ENCODE assay signal across 8 mouse cellular contexts in the genomic region with DNA sequence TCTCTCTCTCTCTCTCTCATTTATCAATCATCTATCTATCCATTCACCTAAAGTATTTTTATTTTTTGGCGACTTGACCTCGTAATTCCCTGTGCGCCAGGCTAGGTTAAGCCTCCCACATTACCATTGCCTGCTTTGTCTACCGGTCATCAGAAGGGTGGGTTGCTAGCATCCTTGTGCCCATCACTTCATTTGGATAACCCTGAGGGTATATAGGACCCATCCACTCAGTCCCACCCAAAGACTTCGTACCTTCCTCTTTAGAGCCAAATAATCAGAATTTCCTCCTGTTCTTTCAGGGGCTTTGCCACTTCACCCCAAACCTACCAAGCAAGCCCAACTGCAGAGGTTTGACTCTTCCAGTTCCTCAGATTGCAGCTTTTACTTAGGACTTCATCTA. TPM values are rescaled to one million over a fixed set of nuclear protein-coding genes. Genes with fewer than 3 reads are reported as not detected.
DNase-seq lines count a peak whose midpoint lies in the region; ATAC-seq and TF ChIP-seq lines count a peak whose summit lies in the region.

No protein-coding gene starts in this region.

- TF ChIP-seq CTCF in C2C12 (IDR thresholded peaks at IDR 0.05; ENCODE audit: control insufficient read depth, insufficient read depth, insufficient read length): no peak
- no peak for TF ChIP-seq CTCF in stomach, postnatal 0 days (IDR thresholded peaks at IDR 0.05; ENCODE audit: low read depth)

- peak overlapping the region; percentile 19 for H3ac ChIP-seq in C2C12 (ENCODE audit: control insufficient read depth, insufficient read length, low read depth)

- H3K4me2 ChIP-seq in limb, embryonic 15.5 days: peak overlapping the region; percentile 63
- H3K4me2 ChIP-seq in stomach, postnatal 0 days (replicated peaks; ENCODE audit: low read depth): peak overlapping the region; percentile 73

- TF ChIP-seq EP300 in stomach, postnatal 0 days (optimal IDR thresholded peaks at IDR 0.05): no peak

- peak; percentile 45 for DNase-seq in cerebellum, adult 9-10 months
- no peak for DNase-seq in forebrain, embryonic 10.5 days (ENCODE audit: extremely low spot score, low spot score)
- DNase-seq in stomach, postnatal 0 days (ENCODE audit: low spot score): no peak
- DNase-seq in kidney, adult 9 months: no peak
- no peak for DNase-seq in spleen, adult 12 weeks (ENCODE audit: low spot score)

- H3K79me2 ChIP-seq in C2C12 (ENCODE audit: control insufficient read depth, insufficient read depth): peaks cover 38% of the 10 kb centered on the region

- ATAC-seq in cerebellum, adult (ENCODE audit: insufficient number of reproducible peaks, low FRiP score, low TSS enrichment): no peak
- no peak for ATAC-seq in limb, embryonic 15.5 days (ENCODE audit: insufficient number of reproducible peaks, low FRiP score, low TSS enrichment, low read depth)
- no peak for ATAC-seq in stomach, postnatal 0 days (ENCODE audit: low FRiP score, low TSS enrichment)

- H3K4me1 ChIP-seq in forebrain, embryonic 10.5 days: peaks cover 18% of the 10 kb centered on the region
- peaks cover 9% of the 10 kb centered on the region for H3K4me1 ChIP-seq in limb, embryonic 15.5 days
- no peaks in the 10 kb centered on the region for H3K4me1 ChIP-seq in stomach, postnatal 0 days (replicated peaks; ENCODE audit: control insufficient read depth, insufficient read depth)

- peaks cover 33% of the 10 kb centered on the region for H3K36me3 ChIP-seq in C2C12 (ENCODE audit: control insufficient read depth, insufficient read depth)
- peaks cover 49% of the 10 kb centered on the region for H3K36me3 ChIP-seq in forebrain, embryonic 10.5 days (replicated peaks)
- H3K36me3 ChIP-seq in limb, embryonic 15.5 days: peaks cover 25% of the 10 kb centered on the region
- H3K36me3 ChIP-seq in stomach, postnatal 0 days (ENCODE audit: control insufficient read depth, insufficient read depth, low read length): 0 out of 2 replicates have a peak, but pooled peaks cover under 1% of the 10 kb centered on the region

- H3K9ac ChIP-seq in limb, embryonic 15.5 days: no peak overlapping the region
- no peak overlapping the region for H3K9ac ChIP-seq in stomach, postnatal 0 days (ENCODE audit: low read length)

- H3K79me3 ChIP-seq in C2C12 (ENCODE audit: low read depth): peaks cover 30% of the 10 kb centered on the region

- H3K9me3 ChIP-seq in forebrain, embryonic 10.5 days: no peaks in the 10 kb centered on the region
- no peaks in the 10 kb centered on the region for H3K9me3 ChIP-seq in limb, embryonic 15.5 days
- H3K9me3 ChIP-seq in stomach, postnatal 0 days (ENCODE audit: control insufficient read depth, low read length): no peaks in the 10 kb centered on the region

- H3K27me3 ChIP-seq in C2C12 (ENCODE audit: control insufficient read depth, insufficient read depth, insufficient read length): no peaks in the 10 kb centered on the region
- no peaks in the 10 kb centered on the region for H3K27me3 ChIP-seq in forebrain, embryonic 10.5 days (ENCODE audit: poor library complexity, severe bottlenecking)
- no peaks in the 10 kb centered on the region for H3K27me3 ChIP-seq in limb, embryonic 15.5 days
- no peaks in the 10 kb centered on the region for H3K27me3 ChIP-seq in stomach, postnatal 0 days (ENCODE audit: control insufficient read depth, insufficient read depth, low read length)

- H3K4me3 ChIP-seq in C2C12 (ENCODE audit: insufficient read depth, poor library complexity, severe bottlenecking): peak overlapping the region; percentile 66
- H3K4me3 ChIP-seq in forebrain, embryonic 10.5 days: peak overlapping the region; percentile 81
- peak overlapping the region; percentile 92 for H3K4me3 ChIP-seq in limb, embryonic 15.5 days
- H3K4me3 ChIP-seq in stomach, postnatal 0 days (ENCODE audit: low read depth, low read length): no peak overlapping the region

- H3K27ac ChIP-seq in forebrain, embryonic 10.5 days: peak overlapping the region; percentile 95
- H3K27ac ChIP-seq in limb, embryonic 15.5 days: peak overlapping the region; percentile 22; the same call in 1 of the 2 replicates
- no peak overlapping the region for H3K27ac ChIP-seq in stomach, postnatal 0 days (replicated peaks)

- 12% methylated on average over 5 of the region's 5 CpGs for WGBS in forebrain, embryonic 10.5 days
- WGBS in limb, embryonic 15.5 days: 10% methylated on average over 5 of the region's 5 CpGs
- 7% methylated on average over 5 of the region's 5 CpGs for WGBS in stomach, postnatal 0 days

TF ChIP-seq in C2C12, 6 proteins besides CTCF, POLR2A, EP300 and RAD21:
- TF ChIP-seq FOSL1 (IDR thresholded peaks at IDR 0.05; ENCODE audit: insufficient read depth, low read length, poor library complexity, severe bottlenecking) (no peak), MYOG (IDR thresholded peaks at IDR 0.05; ENCODE audit: control insufficient read depth, extremely low read depth, insufficient read length) (no peak), CEBPB (IDR thresholded peaks at IDR 0.05; ENCODE audit: low read depth) (no peak), MYOD1 (IDR thresholded peaks at IDR 0.05; ENCODE audit: control insufficient read depth, insufficient read length, low read depth) (no peak), USF1 (IDR thresholded peaks at IDR 0.05; ENCODE audit: low read depth) (no peak), MAX (IDR thresholded peaks at IDR 0.05) (no peak)

RNA-seq across cellular contexts. Expression of a gene that starts 0.7 kb away (rescaled TPM):
- 21.9 TPM for polyA plus RNA-seq in C2C12 (2012; fragmentation: generic; extraction: Trizol)
- 115 and 124 TPM in 2 replicates for polyA plus RNA-seq in forebrain, embryonic 10.5 days (2016; fragmentation: Nextera tagmentation; extraction: Ambion mirVana)
- polyA plus RNA-seq in limb, embryonic 15.5 days (2015; fragmentation: Nextera tagmentation; extraction: Ambion mirVana): 56.0 and 65.7 TPM in 2 replicates
- polyA plus RNA-seq in stomach, postnatal 0 days (2015; fragmentation: Nextera tagmentation; extraction: Ambion mirVana): 43.8 and 47.6 TPM in 2 replicates

RNA-seq across cellular contexts. Expression of a gene that starts 15.7 kb away (rescaled TPM):
- 16.2 TPM for polyA plus RNA-seq in C2C12 (2012; fragmentation: generic; extraction: Trizol)
- 69.3 and 70.1 TPM in 2 replicates for polyA plus RNA-seq in forebrain, embryonic 10.5 days (2016; fragmentation: Nextera tagmentation; extraction: Ambion mirVana)
- polyA plus RNA-seq in limb, embryonic 15.5 days (2015; fragmentation: Nextera tagmentation; extraction: Ambion mirVana): 68.6 and 70.7 TPM in 2 replicates
- polyA plus RNA-seq in stomach, postnatal 0 days (2015; fragmentation: Nextera tagmentation; extraction: Ambion mirVana): 19.5 and 20.6 TPM in 2 replicates

RNA-seq across cellular contexts. Expression of a gene that starts 15.8 kb away (rescaled TPM):
- polyA plus RNA-seq in C2C12 (2012; fragmentation: generic; extraction: Trizol): 9.1 TPM
- polyA plus RNA-seq in forebrain, embryonic 10.5 days (2016; fragmentation: Nextera tagmentation; extraction: Ambion mirVana): 26.6 and 27.4 TPM in 2 replicates
- polyA plus RNA-seq in limb, embryonic 15.5 days (2015; fragmentation: Nextera tagmentation; extraction: Ambion mirVana): 14.4 and 17.4 TPM in 2 replicates
- 7.4 and 8.0 TPM in 2 replicates for polyA plus RNA-seq in stomach, postnatal 0 days (2015; fragmentation: Nextera tagmentation; extraction: Ambion mirVana)

RNA-seq across cellular contexts. Expression of a gene that starts 41.2 kb away (rescaled TPM):
- polyA plus RNA-seq in C2C12 (2012; fragmentation: generic; extraction: Trizol): 0.02 TPM
- polyA plus RNA-seq in forebrain, embryonic 10.5 days (2016; fragmentation: Nextera tagmentation; extraction: Ambion mirVana): 0.15 and 0.19 TPM in 2 replicates
- 0.04 and 0.06 TPM in 2 replicates for polyA plus RNA-seq in limb, embryonic 15.5 days (2015; fragmentation: Nextera tagmentation; extraction: Ambion mirVana)
- 0.01 and 0.04 TPM in 2 replicates for polyA plus RNA-seq in stomach, postnatal 0 days (2015; fragmentation: Nextera tagmentation; extraction: Ambion mirVana)

RNA-seq across cellular contexts. Expression of a gene that starts 44.6 kb away (rescaled TPM):
- polyA plus RNA-seq in C2C12 (2012; fragmentation: generic; extraction: Trizol): 4.4 TPM
- 24.1 and 25.5 TPM in 2 replicates for polyA plus RNA-seq in forebrain, embryonic 10.5 days (2016; fragmentation: Nextera tagmentation; extraction: Ambion mirVana)
- polyA plus RNA-seq in limb, embryonic 15.5 days (2015; fragmentation: Nextera tagmentation; extraction: Ambion mirVana): 24.7 and 25.6 TPM in 2 replicates
- 9.1 and 9.7 TPM in 2 replicates for polyA plus RNA-seq in stomach, postnatal 0 days (2015; fragmentation: Nextera tagmentation; extraction: Ambion mirVana)
